Mouse (Mus musculus) urinary bladder, postnatal 0 days (tissue): ENCODE data around the gene Gm10375. TPM values are rescaled to one million over a fixed set of nuclear protein-coding genes. Genes with fewer than 3 reads are reported as not detected.

Source experiments
- polyA plus RNA-seq: library from polyadenylated mRNA; unstranded; fragments of >200 nt; fragmentation: Nextera tagmentation; extraction: Ambion mirVana; gene quantifications from 2 replicates; pipeline ENCODE4 v1.2.1, GENCODE M21; 2015

The Gm10375 gene
- polyA plus RNA-seq: not detected in 2 replicates

DNA sequence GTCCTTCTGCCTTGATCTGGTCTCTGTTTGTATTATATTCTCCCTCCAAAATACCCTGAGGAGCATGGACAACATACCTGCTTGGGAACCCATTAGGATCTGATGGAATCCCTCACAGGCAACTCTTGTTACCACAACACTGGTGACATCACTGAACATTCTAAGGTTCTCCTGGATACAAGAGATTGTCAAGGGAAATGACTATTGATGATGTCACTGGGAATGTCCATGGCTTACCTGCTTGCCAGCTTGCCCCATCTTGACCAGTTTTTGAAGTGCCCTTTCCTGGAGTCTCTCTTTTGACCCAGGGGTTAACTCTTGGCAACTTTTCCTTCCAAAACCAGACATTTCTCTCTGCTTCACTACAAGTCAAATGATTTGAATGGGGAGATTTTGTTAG is at the start of gene Gm10375:
Gene Gm10375, minus strand, starts transcription at position 101 of the 400 bp plus-strand sequence.

GRCm38 (mm10) chr14:43579046-43579445 is 28.8 kb downstream of the Gm10375 start, which contains the start of gene Gm17654:
TSS of gene Gm17654 (minus strand) at chr14:43579146.

Other genes with a start within 250 kb of the Gm10375 start
- not detected in 2 replicates for gene Gm8138, start 191.7 kb downstream of the Gm10375 start, polyA plus RNA-seq
- not detected in 2 replicates for gene Gm5799, start 64.4 kb downstream of the Gm10375 start, polyA plus RNA-seq
- gene Gm17654, start 28.9 kb downstream of the Gm10375 start, polyA plus RNA-seq: not detected in 2 replicates
- not detected in 2 replicates for gene Gm8165, start 69.2 kb upstream of the Gm10375 start, polyA plus RNA-seq
- gene Gm7324, start 89.8 kb upstream of the Gm10375 start, polyA plus RNA-seq: 0.41 and 0.59 TPM in 2 replicates
- gene Gm16506, start 119.5 kb upstream of the Gm10375 start, polyA plus RNA-seq: not detected in 2 replicates
- gene Gm6526, start 139.9 kb upstream of the Gm10375 start, polyA plus RNA-seq: not detected in 2 replicates
- not detected in 2 replicates for gene Gm8180, start 176.7 kb upstream of the Gm10375 start, polyA plus RNA-seq